Mouse (Mus musculus): ENCODE measurements at regions not wholly inside any gene's neighbourhood (a gene's known extent, or its start where the extent isn't known, plus 50 kb on each side); places are given as distances from the start of the nearest gene placed in this dataset.

DNA sequence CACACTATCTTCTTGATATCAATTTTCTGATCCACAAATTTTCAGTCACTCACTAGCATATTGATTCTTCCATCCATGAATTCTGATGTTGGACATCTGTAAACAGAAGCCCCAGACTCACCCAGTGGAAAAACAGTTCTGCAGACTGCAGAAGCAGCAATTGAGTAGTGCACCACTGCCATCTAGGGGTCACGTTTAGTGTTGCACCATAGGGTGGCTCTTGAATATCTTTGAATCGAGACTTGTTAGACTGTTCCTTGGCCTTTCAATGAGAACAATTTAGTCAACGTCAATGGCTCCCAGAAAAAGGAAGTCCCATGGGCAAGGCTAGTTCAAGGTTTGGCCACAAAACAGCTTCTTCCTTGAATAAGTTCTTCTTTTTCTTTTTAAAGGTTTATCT is 828.1 kb downstream of the Gm10330 start:
- peak; percentile 15 for DNase-seq

DNA sequence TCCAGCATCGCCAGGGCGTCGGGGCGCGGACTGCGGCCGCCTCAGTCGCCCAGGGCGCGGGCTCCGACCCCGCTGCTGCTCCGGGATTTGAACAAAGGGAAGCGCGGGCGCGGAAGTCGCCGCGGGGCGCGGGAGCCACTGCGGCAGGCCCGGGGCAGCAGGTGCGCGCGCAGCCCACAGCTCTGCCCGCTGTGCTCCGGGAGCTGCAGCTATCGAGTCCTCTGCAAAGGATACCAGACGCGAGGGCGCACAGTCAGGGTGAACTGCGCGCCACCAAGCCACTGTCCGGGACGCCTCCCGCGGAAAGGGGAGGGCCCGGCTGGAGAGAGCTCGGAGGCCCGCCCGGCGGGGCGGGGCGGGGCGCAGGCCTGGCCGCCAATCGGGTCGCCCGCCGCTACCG is 873.9 kb downstream of the Gm10330 start:
- DNase-seq, result peak; percentile 0
